Mouse (Mus musculus) embryonic facial prominence, embryonic 13.5 days (tissue): ENCODE measurements around the gene Sorl1. TPM values are rescaled to one million over a fixed set of nuclear protein-coding genes. Genes with fewer than 3 reads are reported as not detected.

Source experiments
- ATAC-seq: fragments of 200-750 bp; cut with Nextera tagmentation; 2 replicates; pipeline ENCODE4 v1.8.0; 2017; ENCODE audit warnings: low read depth; ENCODE audit not compliant: insufficient number of reproducible peaks, insufficient read depth, low FRiP score, low TSS enrichment
- H3K27ac ChIP-seq: fragments of 300-500 bp; sonication (generic); 2 replicates; pipeline ENCODE4 v1.5.1; 2015; ENCODE audit warnings: moderate library complexity, mild to moderate bottlenecking, inconsistent platforms
- H3K27me3 ChIP-seq: fragments of 300-500 bp; sonication (generic); 2 replicates; pipeline ENCODE4 v1.6.1; 2015; ENCODE audit warnings: mild to moderate bottlenecking, inconsistent platforms
- H3K36me3 ChIP-seq: fragments of 300-500 bp; sonication (generic); 2 replicates; pipeline ENCODE4 v1.6.1; 2015; ENCODE audit warnings: mild to moderate bottlenecking, inconsistent platforms
- H3K4me1 ChIP-seq: fragments of 300-500 bp; sonication (generic); 2 replicates; pipeline ENCODE4 v1.6.1; 2015; ENCODE audit warnings: inconsistent platforms
- H3K4me2 ChIP-seq: fragments of 300-500 bp; sonication (generic); 2 replicates; pipeline ENCODE4 v1.6.1; 2015; ENCODE audit warnings: moderate library complexity, mild to moderate bottlenecking, inconsistent platforms
- H3K4me3 ChIP-seq: fragments of 300-500 bp; sonication (generic); 2 replicates; pipeline ENCODE4 v1.5.1; 2015; ENCODE audit warnings: mild to moderate bottlenecking, inconsistent platforms
- H3K9ac ChIP-seq: fragments of 300-500 bp; sonication (generic); 2 replicates; pipeline ENCODE4 v1.6.1; 2015; ENCODE audit warnings: mild to moderate bottlenecking, inconsistent platforms
- H3K9me3 ChIP-seq: fragments of 300-500 bp; sonication (generic); 2 replicates; pipeline ENCODE4 v1.6.1; 2016; ENCODE audit warnings: inconsistent platforms
- WGBS: fragments of 180-500 bp; shearing (Covaris S2); methylation state at CpG from one replicate; pipeline ENCODE4 v1.1.7; 2015; ENCODE audit warnings: mixed read lengths; 5-methylcytosine and 5-hydroxymethylcytosine counted together
- polyA plus RNA-seq: library from polyadenylated mRNA; unstranded; fragments of >200 nt; fragmentation: Nextera tagmentation; extraction: Ambion mirVana; gene quantifications from 2 replicates; pipeline ENCODE4 v1.2.1, GENCODE M21; 2015

Sorl1 gene
- polyA plus RNA-seq, 1 experiment from 2014 or later = 6.6 TPM

GRCm38 (mm10) chr9:42047786-42048185 lies 76.3 kb downstream of the Sorl1 start:
- no peak overlapping the region for H3K9ac ChIP-seq
- no peak overlapping the region for H3K4me3 ChIP-seq
- H3K4me2 ChIP-seq = no peak overlapping the region
- no peak for ATAC-seq
- no peak overlapping the region for H3K27ac ChIP-seq
- H3K27me3 ChIP-seq = no peaks in the 10 kb centered on the region
- H3K4me1 ChIP-seq = peaks cover 5% of the 10 kb centered on the region
- 0 out of 2 replicates have a peak, but pooled peaks cover 3% of the 10 kb centered on the region for H3K9me3 ChIP-seq
- peaks cover 22% of the 10 kb centered on the region for H3K36me3 ChIP-seq
- 77% methylated on average over 5 of the region's 5 CpGs for WGBS

- H3K36me3 ChIP-seq = peaks cover 25% of the 10 kb centered on the region
- no peak overlapping the region for H3K27ac ChIP-seq
- no peak for ATAC-seq
- no peak overlapping the region for H3K4me2 ChIP-seq
- WGBS = 90% methylated on average over 11 of the region's 11 CpGs
- no peak overlapping the region for H3K4me3 ChIP-seq
- H3K9ac ChIP-seq = no peak overlapping the region
- no peaks in the 10 kb centered on the region for H3K27me3 ChIP-seq
- 0 out of 2 replicates have a peak, but pooled peaks cover 3% of the 10 kb centered on the region for H3K9me3 ChIP-seq
- no peaks in the 10 kb centered on the region for H3K4me1 ChIP-seq
Observed at GRCm38 (mm10) chr9:42046248-42046647, 77.8 kb downstream of the Sorl1 start.

GRCm38 (mm10) chr9:42044651-42045050 lies 79.4 kb downstream of the Sorl1 start:
- Histone ChIP-seq H3K4me2 (no peak overlapping the region), H3K4me1 (peaks cover 5% of the 10 kb centered on the region), H3K27me3 (no peaks in the 10 kb centered on the region), H3K4me3 (no peak overlapping the region), H3K9ac (no peak overlapping the region), H3K36me3 (peaks cover 24% of the 10 kb centered on the region), H3K9me3 (no peaks in the 10 kb centered on the region), H3K27ac (no peak overlapping the region)
- no peak for ATAC-seq
- 93% methylated on average over 8 of the region's 8 CpGs for WGBS

- Histone ChIP-seq H3K36me3 (peaks cover 24% of the 10 kb centered on the region), H3K27ac (no peak overlapping the region), H3K4me2 (no peak overlapping the region), H3K27me3 (no peaks in the 10 kb centered on the region), H3K4me1 (peaks cover 12% of the 10 kb centered on the region), H3K9me3 (no peaks in the 10 kb centered on the region), H3K9ac (no peak overlapping the region), H3K4me3 (no peak overlapping the region)
- no peak for ATAC-seq
- WGBS = 86% methylated on average over 8 of the region's 8 CpGs
Observed at GRCm38 (mm10) chr9:42043934-42044333, 80.2 kb downstream of the Sorl1 start.

- WGBS = 36% methylated on average over 18 of the region's 18 CpGs
- Histone ChIP-seq H3K9ac (0 out of 2 replicates have a peak overlapping the region, but pooled peaks have one; percentile 41), H3K36me3 (peaks cover 26% of the 10 kb centered on the region), H3K27me3 (no peaks in the 10 kb centered on the region), H3K4me1 (peaks cover 13% of the 10 kb centered on the region), H3K4me2 (no peak overlapping the region), H3K4me3 (no peak overlapping the region), H3K9me3 (no peaks in the 10 kb centered on the region), H3K27ac (peak overlapping the region; percentile 88)
- no peak for ATAC-seq
Observed at GRCm38 (mm10) chr9:42039000-42039992, 84.8 kb downstream of the Sorl1 start.

- Histone ChIP-seq H3K36me3 (0 out of 2 replicates have a peak, but pooled peaks cover 12% of the 10 kb centered on the region), H3K9ac (no peak overlapping the region), H3K4me1 (peaks cover 20% of the 10 kb centered on the region), H3K4me2 (no peak overlapping the region), H3K9me3 (no peaks in the 10 kb centered on the region), H3K4me3 (no peak overlapping the region), H3K27me3 (no peaks in the 10 kb centered on the region), H3K27ac (no peak overlapping the region)
- ATAC-seq = no peak
- 94% methylated on average over 11 of the region's 11 CpGs for WGBS
Observed at GRCm38 (mm10) chr9:42036885-42037284, 87.2 kb downstream of the Sorl1 start.

- ATAC-seq = no peak
Observed at GRCm38 (mm10) chr9:42035995-42036394, 88.1 kb downstream of the Sorl1 start.

GRCm38 (mm10) chr9:42035213-42035765 lies 88.8 kb downstream of the Sorl1 start:
- H3K27me3 ChIP-seq = no peaks in the 10 kb centered on the region
- no peaks in the 10 kb centered on the region for H3K9me3 ChIP-seq
- H3K4me2 ChIP-seq = no peak overlapping the region
- H3K9ac ChIP-seq = no peak overlapping the region
- no peak overlapping the region for H3K4me3 ChIP-seq
- H3K36me3 ChIP-seq = peaks cover 15% of the 10 kb centered on the region
- 67% methylated on average over 12 of the region's 12 CpGs for WGBS
- ATAC-seq = no peak
- no peak overlapping the region for H3K27ac ChIP-seq
- peaks cover 20% of the 10 kb centered on the region for H3K4me1 ChIP-seq

More at GRCm38 (mm10) chr9:42035995-42036394, 88.1 kb downstream of the Sorl1 start:
- Histone ChIP-seq H3K27ac (no peak overlapping the region), H3K4me2 (no peak overlapping the region), H3K9ac (no peak overlapping the region), H3K4me3 (no peak overlapping the region), H3K4me1 (peaks cover 20% of the 10 kb centered on the region), H3K9me3 (no peaks in the 10 kb centered on the region), H3K36me3 (peaks cover 20% of the 10 kb centered on the region), H3K27me3 (no peaks in the 10 kb centered on the region)
- 66% methylated on average over 5 of the region's 5 CpGs for WGBS

GRCm38 (mm10) chr9:42034116-42034520 lies 90.0 kb downstream of the Sorl1 start:
- Histone ChIP-seq H3K4me2 (no peak overlapping the region), H3K27me3 (no peaks in the 10 kb centered on the region), H3K4me3 (no peak overlapping the region), H3K36me3 (peaks cover 15% of the 10 kb centered on the region), H3K9me3 (no peaks in the 10 kb centered on the region), H3K27ac (no peak overlapping the region), H3K9ac (no peak overlapping the region), H3K4me1 (peaks cover 10% of the 10 kb centered on the region)
- ATAC-seq = no peak
- 63% methylated on average over 9 of the region's 9 CpGs for WGBS

- no peak overlapping the region for H3K27ac ChIP-seq
- ATAC-seq = no peak
- H3K36me3 ChIP-seq = peaks cover 18% of the 10 kb centered on the region
- no peaks in the 10 kb centered on the region for H3K9me3 ChIP-seq
- H3K4me3 ChIP-seq = no peak overlapping the region
- peaks cover 6% of the 10 kb centered on the region for H3K4me1 ChIP-seq
- no peaks in the 10 kb centered on the region for H3K27me3 ChIP-seq
- H3K9ac ChIP-seq = no peak overlapping the region
- WGBS = 47% methylated on average over 19 of the region's 19 CpGs
- no peak overlapping the region for H3K4me2 ChIP-seq
Observed at GRCm38 (mm10) chr9:42033291-42034115, 90.6 kb downstream of the Sorl1 start.

GRCm38 (mm10) chr9:42032419-42032818 lies 91.7 kb downstream of the Sorl1 start:
- peaks cover 6% of the 10 kb centered on the region for H3K4me1 ChIP-seq
- WGBS = 43% methylated on average over 9 of the region's 9 CpGs

More at GRCm38 (mm10) chr9:42032419-42032818, 91.7 kb downstream of the Sorl1 start:
- H3K9me3 ChIP-seq = no peaks in the 10 kb centered on the region
- no peak for ATAC-seq
- H3K4me2 ChIP-seq = no peak overlapping the region
- no peak overlapping the region for H3K9ac ChIP-seq
- peaks cover 23% of the 10 kb centered on the region for H3K36me3 ChIP-seq
- H3K27ac ChIP-seq = no peak overlapping the region
- no peaks in the 10 kb centered on the region for H3K27me3 ChIP-seq
- no peak overlapping the region for H3K4me3 ChIP-seq
